Mouse (Mus musculus) bone marrow macrophage, adult 2 months (primary cell): ENCODE measurements around the gene Siah3. TPM values are rescaled to one million over a fixed set of nuclear protein-coding genes. Genes with fewer than 3 reads are reported as not detected.

Experiments used
- H3K27ac ChIP-seq: 2 replicates; pipeline ENCODE4 v1.5.1; 2012; ENCODE audit warnings: low read depth, low read length; ENCODE audit not compliant: insufficient read depth
- H3K4me1 ChIP-seq: 2 replicates; pipeline ENCODE4 v1.6.1; 2012; ENCODE audit warnings: low read length; ENCODE audit not compliant: control insufficient read depth, insufficient read depth
- H3K4me3 ChIP-seq: 2 replicates; pipeline ENCODE4 v1.5.1; 2012; ENCODE audit warnings: mild to moderate bottlenecking, low read length, moderate library complexity; ENCODE audit not compliant: insufficient read depth
- CTCF ChIP-seq: IDR thresholded peaks from 2 replicates; pipeline ENCODE4 v1.5.1; 2012; ENCODE audit warnings: low read depth, mild to moderate bottlenecking, low read length, moderate library complexity
- POLR2A ChIP-seq: IDR thresholded peaks from 2 replicates; pipeline ENCODE4 v1.6.1; 2012; ENCODE audit warnings: mild to moderate bottlenecking, low read depth, low read length, borderline replicate concordance
- polyA plus RNA-seq: library from polyadenylated mRNA; stranded (reverse); fragments of >200 nt; gene quantifications from 2 replicates; pipeline ENCODE4 v1.2.4, GENCODE M21; 2012; ENCODE audit not compliant: missing spikeins, insufficient read depth, insufficient read length

Siah3 gene
- polyA plus RNA-seq, 1 experiment, result not detected

DNA sequence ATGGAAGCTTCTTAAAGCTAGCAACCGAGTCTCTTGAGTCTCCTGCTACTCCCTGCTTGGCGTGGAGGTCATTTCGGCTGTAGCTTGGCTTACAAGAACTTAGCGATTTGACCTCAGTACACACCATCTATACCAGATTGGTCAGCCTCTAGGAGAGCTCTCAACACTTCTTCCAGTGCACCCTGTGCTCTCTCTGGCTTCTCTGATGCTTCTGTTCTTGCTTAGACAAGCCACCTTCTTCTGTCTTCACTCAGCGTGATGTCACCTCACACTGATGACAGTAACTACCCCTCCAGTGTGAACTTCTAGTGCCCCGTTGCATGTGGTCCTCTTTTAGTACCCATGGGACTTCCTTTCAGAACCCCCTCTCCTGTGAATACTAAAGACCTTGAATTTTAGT, 63.1 kb downstream of the Siah3 start:
- TF ChIP-seq CTCF, result no peak
- TF ChIP-seq POLR2A, result no peak
- Histone ChIP-seq H3K4me3 (no peak overlapping the region), H3K27ac (no peak overlapping the region), H3K4me1 (peaks cover 4% of the 10 kb centered on the region)

DNA sequence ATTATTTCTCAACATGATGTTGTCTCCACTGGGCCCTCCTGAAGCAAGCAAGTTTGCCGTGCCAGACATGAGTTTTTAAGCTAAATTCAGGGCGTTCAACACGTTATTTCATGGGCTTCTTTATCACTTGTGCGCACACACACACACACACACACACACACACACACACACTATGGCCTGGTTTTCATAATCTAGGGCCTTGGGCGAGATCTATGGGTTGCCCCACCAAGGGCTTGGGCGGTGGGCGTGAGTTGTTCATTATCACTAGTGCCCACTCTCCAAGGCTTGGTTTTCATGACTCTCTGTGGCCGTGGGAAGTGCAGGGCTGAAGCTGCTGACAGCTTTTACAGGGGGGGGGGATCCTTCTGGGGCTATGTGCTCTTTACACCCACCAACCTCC, 63.9 kb downstream of the Siah3 start:
- H3K4me1 ChIP-seq, result peaks cover 4% of the 10 kb centered on the region
- no peak overlapping the region for H3K27ac ChIP-seq
- TF ChIP-seq CTCF (no peak), POLR2A (no peak)

DNA sequence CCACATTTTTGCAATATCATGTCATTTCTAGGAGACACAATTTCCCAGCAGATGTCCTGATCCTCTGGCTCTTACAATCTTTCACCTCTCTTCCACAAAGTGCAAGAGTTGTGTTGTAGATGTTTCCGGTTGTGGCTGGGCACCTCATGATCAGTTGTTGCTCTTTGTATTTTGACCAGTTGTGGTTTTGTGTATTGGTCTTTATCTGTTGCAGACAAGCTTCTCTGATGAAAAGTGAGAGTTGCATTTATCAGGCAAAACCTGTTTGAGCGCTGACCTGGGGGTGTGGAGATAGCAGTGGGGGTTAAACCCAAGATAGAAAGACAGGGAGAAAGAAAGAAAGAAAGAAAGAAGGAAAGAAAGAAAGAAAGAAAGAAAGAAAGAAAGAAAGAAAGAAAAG, 68.9 kb downstream of the Siah3 start:
- H3K27ac ChIP-seq, result no peak overlapping the region
- no peaks in the 10 kb centered on the region for H3K4me1 ChIP-seq
- no peak for TF ChIP-seq CTCF
- TF ChIP-seq POLR2A, result no peak
- H3K4me3 ChIP-seq, result no peak overlapping the region

More for the DNA sequence above, 63.9 kb downstream of the Siah3 start:
- H3K4me3 ChIP-seq, result no peak overlapping the region

DNA sequence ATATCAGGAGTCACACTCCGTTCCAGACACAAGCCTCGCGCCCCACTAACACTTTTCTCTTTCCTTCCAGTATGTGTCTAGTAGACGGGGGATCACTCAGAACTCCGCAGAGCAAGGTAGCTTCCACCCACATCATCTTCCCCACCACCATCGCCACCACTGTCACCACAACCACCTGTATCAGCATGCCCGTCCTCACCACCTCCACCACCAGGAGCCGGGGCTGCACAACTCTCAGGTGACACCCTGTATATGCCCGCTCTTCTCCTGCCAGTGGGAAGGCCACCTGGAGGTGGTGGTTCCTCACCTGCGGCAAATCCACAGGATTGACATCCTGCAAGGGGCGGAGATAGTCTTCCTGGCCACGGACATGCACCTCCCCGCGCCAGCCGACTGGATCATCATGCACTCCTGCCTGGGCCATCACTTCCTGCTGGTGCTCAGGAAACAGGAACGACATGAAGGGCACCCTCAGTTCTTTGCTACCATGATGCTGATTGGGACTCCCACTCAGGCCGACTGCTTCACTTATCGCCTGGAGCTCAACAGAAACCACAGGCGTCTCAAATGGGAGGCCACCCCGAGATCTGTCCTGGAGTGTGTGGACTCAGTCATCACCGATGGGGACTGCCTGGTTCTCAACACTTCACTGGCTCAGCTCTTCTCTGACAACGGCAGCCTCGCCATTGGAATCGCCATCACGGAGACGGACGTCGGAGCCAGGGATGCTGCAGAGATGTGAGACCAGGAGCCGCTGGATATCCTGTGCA, 69.8 kb downstream of the Siah3 start:
- H3K27ac ChIP-seq, result no peak overlapping the region
- H3K4me1 ChIP-seq, result no peaks in the 10 kb centered on the region
- H3K4me3 ChIP-seq, result no peak overlapping the region
- TF ChIP-seq POLR2A (no peak), CTCF (no peak)

DNA sequence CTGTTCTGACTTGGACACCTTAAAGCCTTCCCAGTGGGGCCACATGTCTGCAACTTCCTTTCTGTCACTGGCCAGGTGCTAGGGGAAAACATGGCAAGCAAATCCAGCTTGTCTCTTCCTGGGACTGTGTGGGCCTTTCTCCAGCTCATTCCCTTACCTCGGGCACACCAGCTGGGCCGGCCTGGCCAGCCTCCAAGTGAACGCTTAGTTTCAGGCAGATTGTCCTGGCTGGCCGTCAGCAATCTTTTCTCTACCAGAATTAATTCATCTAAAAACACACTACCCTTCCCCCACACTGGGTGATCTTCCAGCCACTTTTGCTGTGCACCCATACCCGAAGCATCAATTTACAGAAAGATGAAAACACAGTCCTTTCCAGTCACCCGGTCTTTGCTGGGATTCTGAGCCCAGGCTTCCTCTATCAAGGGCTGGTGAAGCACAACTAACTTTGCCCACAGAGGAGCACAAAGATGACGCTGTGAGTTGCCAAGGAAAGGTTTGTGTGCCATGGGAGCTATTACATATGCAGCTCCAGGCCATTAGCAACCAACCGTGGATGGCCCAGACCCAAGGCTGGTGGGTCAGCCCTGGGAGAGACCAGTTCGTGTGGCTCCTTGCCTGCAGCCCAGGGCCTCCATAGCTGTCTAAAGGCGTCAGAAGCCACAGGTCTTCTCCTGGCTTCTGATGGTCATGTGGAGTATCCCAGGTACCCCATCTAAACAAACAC, 71.8 kb downstream of the Siah3 start:
- TF ChIP-seq CTCF (no peak), POLR2A (no peak)
- Histone ChIP-seq H3K27ac (no peak overlapping the region), H3K4me3 (no peak overlapping the region), H3K4me1 (no peaks in the 10 kb centered on the region)

DNA sequence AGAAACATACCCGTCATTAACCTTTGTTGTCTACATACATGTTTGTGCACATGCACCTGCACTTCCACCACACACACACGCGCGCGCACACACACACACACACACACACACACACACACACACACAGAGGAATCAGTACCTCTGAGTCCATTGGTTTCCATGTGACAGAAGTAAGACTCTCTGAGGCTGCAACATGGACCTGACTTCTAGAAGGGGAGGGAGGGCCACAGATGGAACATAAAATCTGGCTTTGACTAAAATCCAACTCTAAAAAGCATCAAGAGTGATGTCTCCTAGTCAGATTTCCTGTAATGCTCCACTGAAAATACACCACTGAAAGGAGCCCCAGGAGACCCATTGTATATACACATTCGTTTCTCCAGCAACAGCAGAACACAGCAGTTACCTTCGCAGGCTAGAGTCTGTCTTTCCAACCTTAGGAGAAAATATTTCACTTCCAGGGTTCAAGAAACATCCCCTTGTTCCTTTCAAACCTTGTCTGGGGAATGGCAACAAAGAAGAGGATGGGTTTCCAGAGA, 75.1 kb downstream of the Siah3 start:
- no peak for TF ChIP-seq POLR2A
- no peak for TF ChIP-seq CTCF
- no peak overlapping the region for H3K27ac ChIP-seq
- H3K4me3 ChIP-seq, result no peak overlapping the region
- no peaks in the 10 kb centered on the region for H3K4me1 ChIP-seq

DNA sequence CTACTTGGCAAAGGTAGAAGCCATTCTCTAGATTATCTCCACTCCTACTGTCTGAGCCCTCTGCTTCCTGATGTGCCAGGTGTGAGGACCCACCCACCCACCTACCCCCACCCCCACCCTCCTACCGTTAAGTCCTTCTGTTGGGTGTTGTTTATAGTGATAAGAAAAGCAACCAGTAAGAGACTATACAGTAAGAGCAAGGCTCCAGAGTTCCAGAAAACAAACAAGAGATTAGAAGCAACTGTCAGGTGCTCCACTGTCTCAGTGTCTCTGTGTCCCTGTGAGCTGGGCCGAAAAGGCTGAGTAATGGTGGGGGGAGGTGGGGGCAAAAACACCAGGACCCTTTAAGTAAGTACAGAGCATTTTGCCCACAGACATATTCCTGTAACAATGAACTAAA, 83.4 kb downstream of the Siah3 start:
- TF ChIP-seq CTCF (no peak), POLR2A (no peak)
- H3K4me1 ChIP-seq, result no peaks in the 10 kb centered on the region
- H3K4me3 ChIP-seq, result no peak overlapping the region
- no peak overlapping the region for H3K27ac ChIP-seq

DNA sequence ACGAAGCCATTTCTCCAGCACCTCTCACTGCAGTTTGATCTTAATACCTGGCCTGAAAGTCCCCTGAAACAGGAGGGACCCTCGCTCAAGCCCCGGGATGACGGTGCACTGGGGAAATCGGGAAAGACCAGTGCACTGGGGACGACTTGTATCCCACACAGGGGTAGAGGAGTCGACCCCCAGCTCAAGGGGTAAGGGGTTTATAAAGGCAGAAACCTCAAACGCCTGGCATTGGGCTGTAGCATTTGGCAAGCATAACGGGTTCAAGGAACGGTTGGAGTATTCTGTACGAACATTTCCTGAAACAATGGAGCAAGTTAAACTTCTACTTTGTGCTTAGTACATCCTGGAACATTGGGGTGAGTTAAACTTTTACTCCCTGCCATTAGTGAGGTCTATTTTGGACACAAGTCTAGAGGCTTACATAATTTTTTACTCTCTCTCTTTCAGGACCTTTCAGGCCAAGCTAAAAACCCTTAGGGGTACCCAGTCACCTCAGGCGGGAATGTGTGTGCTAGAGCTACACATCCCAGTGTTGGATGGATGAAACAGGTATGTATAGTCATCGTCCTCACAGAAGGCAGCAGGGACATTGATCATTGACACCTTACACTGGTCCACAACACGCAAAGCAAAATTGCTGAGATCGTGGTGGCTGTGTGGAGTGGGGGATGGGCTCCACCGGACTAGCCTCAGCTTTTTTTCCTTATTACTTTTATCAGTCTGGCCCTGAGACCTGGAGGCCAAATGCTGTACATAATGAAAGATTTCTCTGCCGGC, 84.6 kb downstream of the Siah3 start:
- TF ChIP-seq POLR2A (no peak), CTCF (no peak)
- Histone ChIP-seq H3K4me1 (no peaks in the 10 kb centered on the region), H3K4me3 (no peak overlapping the region), H3K27ac (no peak overlapping the region)

DNA sequence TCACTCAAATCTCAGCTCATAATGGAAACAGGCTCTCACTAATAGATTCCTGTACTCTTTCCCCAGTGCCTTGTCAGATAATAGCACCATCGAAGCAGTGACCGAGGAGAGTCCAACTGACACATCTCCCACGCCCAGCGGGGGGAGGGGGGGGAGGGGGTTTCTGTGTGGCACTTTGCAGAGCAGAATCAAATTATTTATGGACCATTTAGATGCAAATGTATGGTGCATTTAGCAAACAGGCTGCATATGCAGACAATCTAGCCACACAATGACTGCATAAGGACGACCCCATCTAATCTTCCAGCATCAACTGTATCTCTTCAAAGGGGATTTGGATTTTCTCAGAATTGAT, 85.2 kb downstream of the Siah3 start:
- Histone ChIP-seq H3K4me1 (no peaks in the 10 kb centered on the region), H3K27ac (no peak overlapping the region), H3K4me3 (no peak overlapping the region)
- no peak for TF ChIP-seq POLR2A
- TF ChIP-seq CTCF, result no peak
